Mouse (Mus musculus) kidney, postnatal 0 days (tissue): ENCODE results near the gene Lsamp. TPM values are rescaled to one million over a fixed set of nuclear protein-coding genes. Genes with fewer than 3 reads are reported as not detected.

Experiments
- ATAC-seq: fragments of 200-750 bp; cut with Nextera tagmentation; replicated peaks from 2 replicates; pipeline ENCODE4 v1.8.0; 2017; ENCODE audit warnings: low read depth, moderate number of reproducible peaks, moderate TSS enrichment, moderate library complexity; ENCODE audit not compliant: low FRiP score
- DNase-seq: peaks from one replicate; pipeline ENCODE4 v3.0.0-alpha.2; 2016; ENCODE audit warnings: low spot score
- H3K27ac ChIP-seq: fragments of 300-500 bp; sonication (generic); 2 replicates; pipeline ENCODE4 v1.5.1; 2014; ENCODE audit warnings: mild to moderate bottlenecking
- H3K27me3 ChIP-seq: fragments of 300-500 bp; sonication (generic); 2 replicates; pipeline ENCODE4 v1.6.1; 2014; ENCODE audit warnings: low read length, mixed read lengths; ENCODE audit not compliant: insufficient read depth
- H3K36me3 ChIP-seq: fragments of 300-500 bp; sonication (generic); 2 replicates; pipeline ENCODE4 v1.6.1; 2014; ENCODE audit warnings: low read length, mixed read lengths; ENCODE audit not compliant: insufficient read depth
- H3K4me1 ChIP-seq: fragments of 300-500 bp; sonication (generic); replicated peaks from 2 replicates; pipeline ENCODE4 v1.6.1; 2014; ENCODE audit warnings: antibody characterized with exemption, low read length, mixed read lengths; ENCODE audit not compliant: insufficient read depth
- H3K4me2 ChIP-seq: fragments of 300-500 bp; sonication (generic); 2 replicates; pipeline ENCODE4 v1.6.1; 2014; ENCODE audit warnings: mild to moderate bottlenecking, low read length, moderate library complexity, mixed read lengths
- H3K4me3 ChIP-seq: fragments of 300-500 bp; sonication (generic); replicated peaks from 2 replicates; pipeline ENCODE4 v1.5.1; 2014; ENCODE audit warnings: low read depth, low read length
- H3K9ac ChIP-seq: fragments of 300-500 bp; sonication (generic); 2 replicates; pipeline ENCODE4 v1.6.1; 2014; ENCODE audit warnings: low read depth, low read length
- H3K9me3 ChIP-seq: fragments of 300-500 bp; sonication (generic); replicated peaks from 2 replicates; pipeline ENCODE4 v1.6.1; 2016; ENCODE audit warnings: low read length, inconsistent platforms, mixed read lengths
- CTCF ChIP-seq: IDR thresholded peaks from 2 replicates; pipeline ENCODE4 v1.5.1; 2016; ENCODE audit warnings: antibody characterized with exemption, low read depth, mild to moderate bottlenecking, moderate library complexity
- whole genome bisulfite sequencing: fragments of 180-500 bp; shearing (Covaris S2); extraction: QIAGEN DNeasy Blood & Tissue Kit; methylation state at CpG from one replicate; pipeline ENCODE4 v1.1.7; 2014; 5-methylcytosine and 5-hydroxymethylcytosine counted together
- polyA plus RNA-seq: library from polyadenylated mRNA; unstranded; fragments of >200 nt; fragmentation: Nextera tagmentation; extraction: Ambion mirVana; gene quantifications from 2 replicates; pipeline ENCODE4 v1.2.1, GENCODE M21; 2015

The Lsamp gene
- polyA plus RNA-seq, 1 experiment from 2014 or later: 2.7 TPM

DNA sequence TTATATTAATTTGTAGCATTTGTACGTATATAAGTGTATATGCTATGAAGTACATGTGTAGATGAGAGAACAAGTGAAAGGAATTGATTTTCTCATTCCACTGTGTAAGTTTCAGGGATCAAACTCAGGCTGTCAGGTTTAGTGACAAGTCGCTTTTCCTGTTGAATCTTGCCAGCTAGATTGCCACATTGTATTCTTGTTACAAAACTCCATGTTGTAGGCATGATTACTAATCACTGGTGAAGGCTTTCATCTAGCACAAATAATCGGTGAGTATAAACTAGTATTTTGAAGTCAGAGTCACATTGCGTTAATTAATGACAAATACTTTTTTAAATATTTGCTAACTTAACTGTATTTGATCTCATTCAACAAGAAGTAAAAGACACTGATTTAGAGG, 391.2 kb downstream of the Lsamp start:
- DNase-seq (no peak), ATAC-seq (no peak)
- H3K36me3 ChIP-seq: no peaks in the 10 kb centered on the region
- no peak overlapping the region for H3K27ac ChIP-seq
- no peaks in the 10 kb centered on the region for H3K9me3 ChIP-seq
- no peak overlapping the region for H3K9ac ChIP-seq
- no peak overlapping the region for H3K4me3 ChIP-seq
- no peaks in the 10 kb centered on the region for H3K4me1 ChIP-seq
- H3K4me2 ChIP-seq: no peak overlapping the region
- no peaks in the 10 kb centered on the region for H3K27me3 ChIP-seq
- 86% methylated on average over 4 of the region's 4 CpGs for WGBS
- no peak for TF ChIP-seq CTCF

DNA sequence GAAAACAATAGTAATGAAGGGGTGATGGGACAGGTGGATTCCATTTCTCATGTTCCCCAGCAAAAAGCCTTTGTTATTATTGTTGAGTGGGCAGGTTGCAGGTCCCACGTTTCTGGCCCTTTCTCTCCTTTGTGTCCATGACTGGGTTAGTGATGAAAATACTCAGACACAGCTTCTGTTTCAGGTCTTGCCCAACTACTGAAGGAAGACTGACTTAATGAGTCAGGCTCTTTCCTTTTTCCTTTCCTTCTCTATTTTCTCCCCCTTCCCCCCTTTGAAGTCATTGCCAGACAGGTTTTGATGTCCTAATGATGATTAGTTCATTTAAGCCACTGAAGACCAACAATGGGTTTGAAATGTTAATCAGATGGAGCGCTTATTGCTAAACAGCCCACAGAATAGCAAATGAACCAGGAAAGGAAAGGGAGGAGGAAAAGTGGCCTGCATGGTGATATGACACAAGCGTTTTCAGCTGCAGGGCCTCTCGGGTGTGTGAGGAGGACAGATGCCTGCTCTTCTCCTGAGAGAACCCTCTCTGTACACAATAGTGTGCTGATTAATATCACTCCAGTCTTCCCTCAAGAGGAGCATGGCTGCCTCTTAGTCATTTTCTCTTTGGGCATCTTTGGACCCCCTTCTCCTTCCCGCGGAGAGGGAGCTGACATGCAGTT, 393.1 kb downstream of the Lsamp start:
- Histone ChIP-seq H3K36me3 (no peaks in the 10 kb centered on the region), H3K27me3 (no peaks in the 10 kb centered on the region), H3K4me1 (no peaks in the 10 kb centered on the region), H3K4me2 (no peak overlapping the region), H3K4me3 (no peak overlapping the region), H3K27ac (no peak overlapping the region), H3K9ac (no peak overlapping the region), H3K9me3 (no peaks in the 10 kb centered on the region)
- ATAC-seq (no peak), DNase-seq (no peak)
- WGBS: 62% methylated on average over 6 of the region's 6 CpGs
- no peak for TF ChIP-seq CTCF

DNA sequence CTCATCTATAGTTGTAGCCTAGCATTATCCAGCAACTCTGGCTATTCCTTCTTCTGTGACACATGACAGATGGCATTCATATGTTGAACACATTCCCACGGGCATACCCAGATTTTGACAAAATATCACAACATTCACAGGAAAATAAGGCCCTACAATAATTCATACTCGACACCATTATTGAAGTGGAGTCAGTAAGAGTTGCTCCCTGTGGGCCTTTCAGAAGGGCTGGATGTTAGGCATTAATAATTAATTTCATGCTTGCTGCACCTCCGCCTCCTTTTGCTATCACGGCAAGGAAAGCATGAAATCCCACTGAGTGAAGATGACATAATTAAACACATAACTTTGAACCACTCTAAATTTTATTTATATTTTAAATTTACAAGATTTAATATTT, 407.9 kb downstream of the Lsamp start:
- Histone ChIP-seq H3K4me2 (no peak overlapping the region), H3K36me3 (no peaks in the 10 kb centered on the region), H3K4me3 (no peak overlapping the region), H3K9ac (no peak overlapping the region), H3K27ac (no peak overlapping the region), H3K9me3 (no peaks in the 10 kb centered on the region), H3K27me3 (no peaks in the 10 kb centered on the region), H3K4me1 (no peaks in the 10 kb centered on the region)
- WGBS: 76% methylated on average over 4 of the region's 4 CpGs
- no peak for TF ChIP-seq CTCF
- ATAC-seq: no peak
- no peak for DNase-seq

DNA sequence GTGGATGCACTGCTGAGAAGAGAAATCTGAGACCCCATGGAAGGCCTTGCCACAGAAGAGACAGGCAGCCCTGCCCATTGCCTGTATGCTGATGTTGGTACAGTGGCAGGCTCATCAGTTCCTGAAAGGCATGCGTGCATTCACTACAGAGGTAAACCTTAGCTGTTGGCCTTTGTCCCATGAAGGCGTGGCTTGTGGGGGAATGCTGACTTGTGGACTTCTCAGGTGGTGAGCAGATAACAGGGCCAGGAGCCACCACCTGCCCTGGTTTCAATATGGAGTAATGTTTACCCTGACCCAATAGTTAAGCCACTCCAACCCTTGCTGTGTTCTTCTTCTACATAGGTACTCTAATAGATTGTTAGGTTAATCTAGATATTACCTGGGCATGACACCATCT, 415.4 kb downstream of the Lsamp start:
- Histone ChIP-seq H3K4me2 (no peak overlapping the region), H3K4me3 (no peak overlapping the region), H3K27ac (no peak overlapping the region), H3K9me3 (no peaks in the 10 kb centered on the region), H3K27me3 (no peaks in the 10 kb centered on the region), H3K36me3 (no peaks in the 10 kb centered on the region), H3K4me1 (no peaks in the 10 kb centered on the region), H3K9ac (no peak overlapping the region)
- no peak for TF ChIP-seq CTCF
- WGBS: 77% methylated on average over 2 of the region's 2 CpGs
- ATAC-seq: no peak
- DNase-seq: no peak

DNA sequence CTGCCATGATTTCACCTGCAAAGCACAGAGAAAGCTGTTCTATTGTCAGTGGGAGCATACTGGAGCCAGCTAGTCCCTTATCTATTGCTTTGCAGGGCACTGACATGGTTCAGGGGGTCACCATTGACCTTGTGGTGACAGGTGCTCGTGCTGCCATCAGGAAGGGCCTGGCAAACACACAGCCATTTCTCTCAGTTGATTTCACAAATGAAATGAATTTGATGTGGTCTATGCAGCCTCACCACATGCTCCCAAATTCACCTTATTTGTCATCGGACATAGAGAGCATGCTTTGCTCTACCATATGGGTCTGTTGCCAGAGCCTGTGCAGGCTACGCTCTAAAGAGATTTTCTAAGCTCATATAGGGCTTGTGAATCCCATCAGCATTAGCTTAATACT, 450.1 kb downstream of the Lsamp start:
- Histone ChIP-seq H3K36me3 (no peaks in the 10 kb centered on the region), H3K9me3 (no peaks in the 10 kb centered on the region), H3K4me3 (no peak overlapping the region), H3K4me1 (no peaks in the 10 kb centered on the region), H3K9ac (no peak overlapping the region), H3K4me2 (no peak overlapping the region), H3K27me3 (no peaks in the 10 kb centered on the region), H3K27ac (no peak overlapping the region)
- no peak for ATAC-seq
- TF ChIP-seq CTCF: no peak
- WGBS: 78% methylated on average over 3 of the region's 3 CpGs
- no peak for DNase-seq

DNA sequence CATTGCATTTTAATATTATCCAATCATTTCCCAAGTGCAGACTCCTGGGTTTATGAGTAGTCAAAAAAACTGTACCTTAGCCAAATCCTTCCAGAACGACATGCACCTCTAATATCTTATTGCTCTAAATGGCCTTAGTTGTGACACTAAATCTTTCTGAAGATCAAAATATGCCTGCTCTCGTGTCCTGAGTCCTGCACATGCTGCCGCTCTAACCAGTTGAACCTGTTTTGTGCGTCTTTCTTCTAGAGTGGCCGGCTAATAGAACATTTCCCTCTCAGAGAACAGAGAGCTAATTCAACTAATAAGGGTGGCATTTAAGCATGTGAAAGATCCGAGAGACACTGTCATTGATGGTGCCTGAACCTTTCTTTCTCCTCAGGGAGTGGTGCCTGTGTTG, 452.3 kb downstream of the Lsamp start:
- no peaks in the 10 kb centered on the region for H3K4me1 ChIP-seq
- no peaks in the 10 kb centered on the region for H3K27me3 ChIP-seq
- no peaks in the 10 kb centered on the region for H3K9me3 ChIP-seq
- H3K4me2 ChIP-seq: no peak overlapping the region
- no peaks in the 10 kb centered on the region for H3K36me3 ChIP-seq
- TF ChIP-seq CTCF: no peak
- H3K27ac ChIP-seq: no peak overlapping the region
- no peak for DNase-seq
- no peak overlapping the region for H3K9ac ChIP-seq
- no peak for ATAC-seq
- 75% methylated on average over 6 of the region's 6 CpGs for WGBS
- H3K4me3 ChIP-seq: no peak overlapping the region

DNA sequence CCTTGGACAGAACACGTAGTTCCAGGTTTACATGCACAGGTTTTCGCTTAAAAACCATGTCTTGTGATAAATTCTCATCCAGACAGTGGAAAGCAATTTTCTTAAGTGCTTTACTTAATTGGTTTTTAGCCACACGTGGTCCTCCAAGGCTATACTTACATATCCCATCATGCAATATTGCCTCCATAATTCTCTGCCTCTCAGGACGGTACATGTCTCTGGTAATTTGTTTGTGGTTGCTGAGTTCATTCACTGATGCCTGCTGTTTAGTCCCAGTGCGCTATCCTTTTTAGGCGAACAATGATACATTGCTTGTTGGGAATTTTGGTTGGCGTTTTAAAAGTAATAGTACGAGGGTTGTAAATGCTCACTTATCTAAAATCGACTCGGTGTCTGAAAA, 453.7 kb downstream of the Lsamp start:
- H3K9ac ChIP-seq: no peak overlapping the region
- H3K27ac ChIP-seq: no peak overlapping the region
- H3K4me2 ChIP-seq: no peak overlapping the region
- H3K4me1 ChIP-seq: no peaks in the 10 kb centered on the region
- ATAC-seq: no peak
- H3K36me3 ChIP-seq: no peaks in the 10 kb centered on the region
- no peaks in the 10 kb centered on the region for H3K9me3 ChIP-seq
- no peak for TF ChIP-seq CTCF
- 89% methylated on average over 10 of the region's 10 CpGs for WGBS
- no peaks in the 10 kb centered on the region for H3K27me3 ChIP-seq
- DNase-seq: no peak
- no peak overlapping the region for H3K4me3 ChIP-seq
